Comparison of ENCODE assay signal across 8 mouse cellular contexts in the genomic region with DNA sequence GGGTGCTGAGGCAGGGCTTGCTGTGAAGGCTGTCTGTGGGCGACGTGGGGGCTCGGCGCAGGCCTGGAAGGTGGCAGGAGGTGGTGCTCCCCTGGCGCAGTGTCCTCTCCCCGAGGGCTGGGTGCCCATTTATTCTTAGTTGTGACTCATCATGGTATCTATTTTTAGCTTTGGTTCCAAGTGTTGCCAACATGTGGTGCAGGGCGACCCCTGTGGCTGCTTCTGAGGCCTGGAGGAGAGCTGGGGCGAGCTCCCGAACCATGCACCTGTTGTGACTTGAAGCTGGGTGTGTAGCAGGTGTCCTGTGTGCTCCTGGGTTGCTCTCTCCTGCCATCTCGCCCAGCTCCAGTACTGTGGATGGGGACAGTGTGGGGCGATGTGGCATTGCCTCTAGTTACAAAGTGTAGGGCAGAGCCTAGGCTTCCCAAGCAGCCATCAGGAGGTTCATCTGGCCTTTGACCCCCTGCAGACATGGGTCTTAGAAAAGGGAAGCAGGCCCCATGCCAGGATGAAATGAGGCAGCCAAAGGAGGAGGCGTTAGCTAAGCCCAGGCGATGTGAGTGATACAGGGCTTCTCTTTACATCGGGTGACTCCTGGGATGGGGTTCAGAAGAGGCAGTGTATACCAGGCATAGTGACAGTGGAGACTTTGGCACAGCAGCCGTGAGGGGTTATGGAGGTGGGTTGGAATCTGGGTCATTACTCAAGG. TPM values are rescaled to one million over a fixed set of nuclear protein-coding genes. Genes with fewer than 3 reads are reported as not detected.
A peak's percentile ranks its signal among the peaks of the same experiment; 100 is the strongest.
DNase-seq lines count a peak whose midpoint lies in the region; ATAC-seq lines count a peak whose summit lies in the region.

No protein-coding gene starts in this region.

- DNase-seq in left cerebral cortex, postnatal 25 days (ENCODE audit: low spot score in 2 of 2) = peak; percentile 34 to 47
- DNase-seq in left cerebral cortex, postnatal 10 days (ENCODE audit: extremely low spot score in 1 of 2, low spot score in 2 of 2) = no peak
- DNase-seq in Muller cell, postnatal 12 days (ENCODE audit: inconsistent ontology term) = peak; percentile 71
- peak; percentile 32 to 43 for DNase-seq in cerebellum, postnatal 14 days
- DNase-seq in heart, postnatal 10 days = peak; percentile 84 to 85
- DNase-seq in naive thymus-derived CD4-positive, alpha-beta T cell, adult 2 months (ENCODE audit: low read depth) = peak; percentile 26
- DNase-seq in spleen, adult 18-20 months = no peak

- intact Hi-C loops in left cerebral cortex, postnatal 25 days (cut with DNase I) = no loop called here
- intact Hi-C loops in left cerebral cortex, postnatal 10 days (cut with DNase I) = no loop called here
- intact Hi-C loops in heart, postnatal 10 days (cut with DNase I) = no loop called here

- ATAC-seq in erythroid progenitor cell, adult 5-6 weeks (replicated peaks; ENCODE audit: low FRiP score, poor library complexity, severe bottlenecking) = no peak

RNA-seq across cellular contexts. Expression of gene Tfeb, which starts 23.0 kb away (rescaled TPM):
- total RNA-seq in left cerebral cortex, postnatal 25 days (2021) = 10 to 100 TPM in 1 of 2 experiments, 1 to 10 TPM in 1; 8.2 to 11.5 TPM
- total RNA-seq in left cerebral cortex, postnatal 10 days (2021) = 1 to 10 TPM; 6.1 to 6.2 TPM
- total RNA-seq in heart, postnatal 10 days (2021) = 10 to 100 TPM; 48.1 to 51.1 TPM
- total RNA-seq in erythroid progenitor cell, adult 5-6 weeks (2015; ENCODE audit: low replicate concordance) = 9.0 and 13.0 TPM in 2 replicates
- 0.23 and 5.4 TPM in 2 replicates for total RNA-seq in erythroid progenitor cell, adult 5-6 weeks (2017; ENCODE audit: low replicate concordance)

RNA-seq across cellular contexts. Expression of gene Pgc, which starts 33.2 kb away (rescaled TPM):
- total RNA-seq in left cerebral cortex, postnatal 25 days (2021) = not detected
- not detected for total RNA-seq in left cerebral cortex, postnatal 10 days (2021)
- total RNA-seq in heart, postnatal 10 days (2021) = not detected
- not detected in 2 replicates for total RNA-seq in erythroid progenitor cell, adult 5-6 weeks (2015; ENCODE audit: low replicate concordance)
- not detected in 2 replicates for total RNA-seq in erythroid progenitor cell, adult 5-6 weeks (2017; ENCODE audit: low replicate concordance)

Comparison
In these comparisons a context has a peak if more than half of its experiments do, and no peak if none do; other contexts are left out.
1. DNase-seq: peak in left cerebral cortex, postnatal 25 days (2 of 2), Muller cell, postnatal 12 days (single experiment), cerebellum, postnatal 14 days (2 of 2), heart, postnatal 10 days (2 of 2) and naive thymus-derived CD4-positive, alpha-beta T cell, adult 2 months (single experiment); none in left cerebral cortex, postnatal 10 days (0 of 2) and spleen, adult 18-20 months (0 of 2).